Mouse (Mus musculus): ENCODE results near the gene Prdx3. TPM values are rescaled to one million over a fixed set of nuclear protein-coding genes. Genes with fewer than 3 reads are reported as not detected.
"Not testable (repeated sequence)": the region's sequence is repeated elsewhere in the genome, so short reads cannot be mapped to it uniquely, and the experiment has no call there.

Gene Prdx3
- total RNA-seq, 2 experiments from 2014 or later: 81.0 to 89.1 TPM

DNA sequence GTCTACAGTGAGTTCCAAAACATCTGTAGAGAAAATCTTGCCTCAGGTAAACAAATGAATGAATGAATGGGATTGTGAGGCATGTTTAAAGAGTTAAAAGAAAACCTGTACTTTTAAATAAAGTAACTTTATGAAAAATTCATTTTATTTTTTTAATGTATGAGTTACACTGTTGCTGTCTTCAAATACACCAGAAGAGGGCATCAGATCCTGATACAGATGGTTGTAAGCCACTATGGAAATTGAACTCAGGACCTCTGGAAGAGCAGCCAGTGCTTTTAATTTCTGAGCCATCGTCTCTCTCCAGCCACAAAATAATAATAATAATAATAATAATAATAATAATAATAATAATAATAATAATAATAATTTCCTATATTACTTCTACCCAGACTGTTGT, 3.9 kb downstream of the Prdx3 start:
- no peak for DNase-seq (ENCODE audit: low spot score in 2 of 2)

DNA sequence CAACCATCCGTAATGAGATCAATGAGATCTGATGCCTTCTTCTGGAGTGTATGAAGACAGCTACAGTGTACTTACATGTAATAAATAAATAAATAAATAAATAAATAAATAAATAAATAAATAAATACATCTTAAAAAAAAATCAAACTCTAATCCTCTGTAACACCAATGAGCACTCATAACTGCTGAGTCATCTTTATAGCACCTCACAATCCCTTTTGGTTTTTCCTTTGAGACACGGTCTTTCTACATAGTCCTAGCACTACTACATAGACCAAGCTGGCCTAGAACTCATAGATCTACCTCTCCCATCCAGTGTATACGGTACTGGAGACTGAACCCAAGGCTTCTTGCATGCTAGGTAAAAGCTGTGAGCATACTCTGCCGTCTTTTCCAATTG, 8.2 kb downstream of the Prdx3 start:
- DNase-seq (ENCODE audit: low spot score in 2 of 2): not testable (repeated sequence)

- DNase-seq (ENCODE audit: low spot score in 2 of 2): peak; percentile 83 to 87
Observed at GRCm38 (mm10) chr19:60860868-60861700, 13.3 kb downstream of the Prdx3 start, which contains the start of gene Sfxn4. Gene Sfxn4, minus strand, starts transcription at chr19:60861479.

GRCm38 (mm10) chr19:60845731-60846130, 28.6 kb downstream of the Prdx3 start:
- DNase-seq (ENCODE audit: low spot score in 2 of 2): no peak

- no peak for DNase-seq (ENCODE audit: low spot score in 2 of 2)
Observed at GRCm38 (mm10) chr19:60843324-60843723, 31.0 kb downstream of the Prdx3 start.

- peak; percentile 59 to 67 for DNase-seq (ENCODE audit: low spot score in 2 of 2)
Observed at GRCm38 (mm10) chr19:60837747-60838146, 36.6 kb downstream of the Prdx3 start.

GRCm38 (mm10) chr19:60818677-60819076, 55.7 kb downstream of the Prdx3 start:
- no peak for DNase-seq (ENCODE audit: low spot score in 2 of 2)

Other genes starting within 250 kb of the Prdx3 start
- gene Nanos1, start 118.6 kb downstream of the Prdx3 start, total RNA-seq (2021): 10 to 100 TPM; 19.6 to 20.9 TPM
- 100 to 1,000 TPM; 137 to 143 TPM for gene Eif3a, start 83.9 kb downstream of the Prdx3 start, total RNA-seq (2021)
- gene Fam45a, start 63.0 kb downstream of the Prdx3 start, total RNA-seq (2021): 10 to 100 TPM; 31.7 to 36.9 TPM
- 10 to 100 TPM; 11.3 to 12.1 TPM for gene Sfxn4, start 13.1 kb downstream of the Prdx3 start, total RNA-seq (2021)
- 10 to 100 TPM; 11.6 to 13.2 TPM for gene Grk5, start 15.2 kb upstream of the Prdx3 start, total RNA-seq (2021)

Data from layer of hippocampus, postnatal 10 days (tissue).